24 mouse cellular contexts compared by ENCODE assay signal in the genomic region with DNA sequence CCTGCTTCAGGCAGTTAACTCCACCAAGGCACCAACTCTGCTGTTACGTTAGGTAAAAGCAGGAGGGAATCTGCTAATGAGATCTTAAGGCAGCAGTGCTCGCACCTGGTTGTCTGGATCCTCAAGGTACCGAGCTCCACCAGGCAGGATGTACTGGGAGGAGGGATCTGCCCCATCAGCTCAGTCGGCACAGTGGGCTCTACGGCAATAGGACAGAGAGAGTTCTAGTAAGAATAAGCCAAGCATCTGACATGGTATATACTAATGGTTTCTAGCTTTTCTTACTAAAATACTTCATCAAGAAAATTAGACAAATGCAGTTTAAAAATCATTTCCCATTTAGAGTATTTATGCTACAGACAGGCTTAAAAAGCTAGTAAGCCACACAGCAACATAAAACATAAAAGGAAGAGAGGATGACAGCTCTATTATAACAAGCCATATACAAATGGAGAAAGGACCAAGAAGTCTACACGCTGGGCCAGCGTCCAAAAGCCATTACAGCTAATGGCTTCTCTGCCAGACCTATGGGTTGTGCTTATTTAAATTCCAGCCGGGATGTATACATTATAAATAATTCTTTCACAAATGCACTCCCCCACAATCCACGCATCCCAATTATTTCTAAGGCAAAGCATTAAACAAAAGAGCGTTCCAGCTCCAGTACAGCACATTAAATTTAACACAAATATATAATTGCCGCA. TPM values are rescaled to one million over a fixed set of nuclear protein-coding genes. Genes with fewer than 3 reads are reported as not detected.
A peak's percentile ranks its signal among the peaks of the same experiment; 100 is the strongest.
DNase-seq lines count a peak whose midpoint lies in the region; ATAC-seq and TF ChIP-seq lines count a peak whose summit lies in the region.
"Had no signal": no experiment of that assay in that cellular context is flagged by ENCODE, and none has a peak within 500 bp of the region (broad histone marks: within the 10 kb centered on the region; RNA-seq: fewer than 3 reads in every experiment).

No protein-coding gene starts in this region.

- H3K4me1 ChIP-seq in heart, adult 2 months (ENCODE audit: control insufficient read depth, insufficient read depth, low read length), result no peaks in the 10 kb centered on the region
- no peaks in the 10 kb centered on the region for H3K4me1 ChIP-seq in kidney, postnatal 0 days (replicated peaks; ENCODE audit: insufficient read depth, low read length)
- peaks cover 16% of the 10 kb centered on the region for H3K4me1 ChIP-seq in neural tube, embryonic 13.5 days (replicated peaks)
- H3K4me1 ChIP-seq: heart, embryonic 12.5 days had no signal

- 95% methylated on average over 11 of the region's 11 CpGs for WGBS in heart, adult 2 months
- 64% methylated on average over 11 of the region's 11 CpGs for WGBS in kidney, postnatal 0 days
- 50% methylated on average over 11 of the region's 11 CpGs for WGBS in neural tube, embryonic 13.5 days

- H3K27me3 ChIP-seq in heart, adult 2 months (ENCODE audit: control insufficient read depth, insufficient read depth, low read length), result no peaks in the 10 kb centered on the region
- no peaks in the 10 kb centered on the region for H3K27me3 ChIP-seq in kidney, postnatal 0 days (ENCODE audit: insufficient read depth, low read length)
- H3K27me3 ChIP-seq in neural tube, embryonic 13.5 days, result no peaks in the 10 kb centered on the region
- H3K27me3 ChIP-seq: heart, embryonic 12.5 days; liver, embryonic 12.5 days; midbrain, embryonic 12.5 days had no signal

- H3K9ac ChIP-seq in heart, adult 2 months (ENCODE audit: low read depth, low read length), result no peak overlapping the region
- no peak overlapping the region for H3K9ac ChIP-seq in kidney, postnatal 0 days (ENCODE audit: low read depth, low read length)
- H3K9ac ChIP-seq in neural tube, embryonic 13.5 days, result no peak overlapping the region
- H3K9ac ChIP-seq: heart, embryonic 12.5 days; liver, embryonic 12.5 days; midbrain, embryonic 12.5 days had no signal

- no peak overlapping the region for H3K27ac ChIP-seq in heart, adult 2 months
- no peak overlapping the region for H3K27ac ChIP-seq in kidney, postnatal 0 days
- peak overlapping the region; percentile 61 for H3K27ac ChIP-seq in neural tube, embryonic 13.5 days (replicated peaks)
- H3K27ac ChIP-seq: liver, embryonic 12.5 days; midbrain, embryonic 12.5 days had no signal

- no peak for ATAC-seq in kidney, postnatal 0 days (replicated peaks; ENCODE audit: low FRiP score, low read depth)
- peak; percentile 52 for ATAC-seq in neural tube, embryonic 13.5 days (ENCODE audit: low read depth)
- ATAC-seq: liver, embryonic 12.5 days had no signal

- TF ChIP-seq EP300 in heart, adult 2 months (IDR thresholded peaks at IDR 0.05; ENCODE audit: insufficient read depth, low read depth, low read length), result no peak

- no peak overlapping the region for H3K4me3 ChIP-seq in heart, adult 2 months
- no peak overlapping the region for H3K4me3 ChIP-seq in kidney, postnatal 0 days (replicated peaks; ENCODE audit: low read depth, low read length)
- H3K4me3 ChIP-seq in neural tube, embryonic 13.5 days, result no peak overlapping the region
- H3K4me3 ChIP-seq: erythroblast, embryonic 14.5 days; heart, embryonic 12.5 days; liver, embryonic 12.5 days; midbrain, embryonic 12.5 days had no signal

- no peaks in the 10 kb centered on the region for H3K36me3 ChIP-seq in heart, adult 2 months (ENCODE audit: control insufficient read depth, insufficient read depth, low read length)
- no peaks in the 10 kb centered on the region for H3K36me3 ChIP-seq in kidney, postnatal 0 days (ENCODE audit: insufficient read depth, low read length)
- H3K36me3 ChIP-seq in neural tube, embryonic 13.5 days, result 0 out of 2 replicates have a peak, but pooled peaks cover 8% of the 10 kb centered on the region
- H3K36me3 ChIP-seq: liver, embryonic 12.5 days had no signal

- H3K9me3 ChIP-seq in kidney, postnatal 0 days (replicated peaks; ENCODE audit: low read length), result no peaks in the 10 kb centered on the region
- H3K9me3 ChIP-seq in neural tube, embryonic 13.5 days, result peaks cover 6% of the 10 kb centered on the region; the same call in 1 of the 2 replicates
- H3K9me3 ChIP-seq: heart, embryonic 12.5 days; liver, embryonic 12.5 days; midbrain, embryonic 12.5 days had no signal

- TF ChIP-seq CTCF in heart, adult 2 months (IDR thresholded peaks at IDR 0.05), result no peak
- no peak for TF ChIP-seq CTCF in kidney, postnatal 0 days (IDR thresholded peaks at IDR 0.05; ENCODE audit: low read depth)

- no peak overlapping the region for H3K4me2 ChIP-seq in kidney, postnatal 0 days (ENCODE audit: low read length)
- no peak overlapping the region for H3K4me2 ChIP-seq in neural tube, embryonic 13.5 days
- H3K4me2 ChIP-seq: heart, embryonic 12.5 days; liver, embryonic 12.5 days; midbrain, embryonic 12.5 days had no signal

- peak; percentile 46 for DNase-seq in heart, adult 11 months
- DNase-seq in heart, adult 2 months, result no peak
- DNase-seq in kidney, postnatal 0 days (ENCODE audit: low spot score), result peak; percentile 63
- DNase-seq in kidney, adult 9 months, result no peak
- DNase-seq in neural tube, embryonic 10.5 days (ENCODE audit: extremely low spot score, low spot score), result no peak
- peak; percentile 6 for DNase-seq in telencephalon, adult 2 months (ENCODE audit: low read depth, low spot score)
- no peak for DNase-seq in urinary bladder, adult 2 months (ENCODE audit: low spot score)
- DNase-seq: adrenal gland, adult 8-10 months; B cell, adult 2 months; cerebellum, adult 18-20 months; cerebellum, postnatal 36 days; gastrocnemius, postnatal 14 days; kidney, adult 18-20 months; left cerebral cortex, postnatal 4 days had no signal

- H3K79me2 ChIP-seq in heart, adult 2 months (replicated peaks; ENCODE audit: control insufficient read depth, insufficient read depth, low read length), result no peaks in the 10 kb centered on the region

- intact Hi-C loops in heart, adult 2 months (cut with DNase I), result no loop called here

- no peak for TF ChIP-seq POLR2A in heart, adult 2 months (IDR thresholded peaks at IDR 0.05; ENCODE audit: insufficient read depth, low read depth, low read length)

RNA-seq across cellular contexts. Expression of gene Ankrd60, which starts 37.4 kb away (rescaled TPM):
- not detected for total RNA-seq in heart, adult 2 months (2021)
- polyA plus RNA-seq in heart, adult 2 months (2012; rRNA removed), result not detected in 2 replicates
- not detected in 2 replicates for polyA plus RNA-seq in kidney, postnatal 0 days (2015; fragmentation: Nextera tagmentation; extraction: Ambion mirVana)
- polyA plus RNA-seq in neural tube, embryonic 13.5 days (2015; fragmentation: Nextera tagmentation; extraction: Ambion mirVana), result not detected in 2 replicates
- not detected in 2 replicates for polyA plus RNA-seq in urinary bladder, adult 2 months (2012; rRNA removed)
- total RNA-seq: adrenal gland, adult 8-10 months; gastrocnemius, postnatal 14 days; heart, postnatal 25 days; layer of hippocampus, adult 8-10 months; left cerebral cortex, adult 18-20 months; left cerebral cortex, postnatal 4 days had no signal
- polyA plus RNA-seq: erythroblast, embryonic 14.5 days; frontal cortex, adult 2 months; heart, embryonic 12.5 days; liver, embryonic 12.5 days; midbrain, embryonic 12.5 days; small intestine, adult 2 months had no signal

RNA-seq across cellular contexts. Expression of gene Rab22a, which starts 44.0 kb away (rescaled TPM):
- total RNA-seq in heart, adult 2 months (2021), result 10 to 100 TPM; 33.4 to 40.9 TPM
- polyA plus RNA-seq in heart, adult 2 months (2012; rRNA removed), result 11.1 and 14.6 TPM in 2 replicates
- 33.0 and 35.6 TPM in 2 replicates for polyA plus RNA-seq in kidney, postnatal 0 days (2015; fragmentation: Nextera tagmentation; extraction: Ambion mirVana)
- polyA plus RNA-seq in neural tube, embryonic 13.5 days (2015; fragmentation: Nextera tagmentation; extraction: Ambion mirVana), result 35.2 and 36.4 TPM in 2 replicates
- polyA plus RNA-seq in urinary bladder, adult 2 months (2012; rRNA removed), result 16.1 and 23.4 TPM in 2 replicates

Comparison
In these comparisons a context has a peak if more than half of its experiments do, and no peak if none do; other contexts are left out.
1. DNase-seq: peak in heart, adult 11 months (single experiment), kidney, postnatal 0 days (single experiment) and telencephalon, adult 2 months (single experiment); none in heart, adult 2 months (0 of 2), kidney, adult 9 months (single experiment), neural tube, embryonic 10.5 days (single experiment) and urinary bladder, adult 2 months (single experiment).